Mouse (Mus musculus): ENCODE measurements at regions not wholly inside any gene's neighbourhood (a gene's known extent, or its start where the extent isn't known, plus 50 kb on each side); places are given as distances from the start of the nearest gene placed in this dataset. TPM values are rescaled to one million over a fixed set of nuclear protein-coding genes. Genes with fewer than 3 reads are reported as not detected.

Small RNA genes in the stretch of these regions (microRNA-seq; reads per million reads assigned to microRNA genes)
- not detected for gene Gm24063

All from embryonic facial prominence, embryonic 12.5 days (tissue).